Mouse (Mus musculus): ENCODE measurements around the gene Mtfr1l. TPM values are rescaled to one million over a fixed set of nuclear protein-coding genes. Genes with fewer than 3 reads are reported as not detected.

Mtfr1l gene
- total RNA-seq (2021) = 10 to 100 TPM; 82.8 to 84.5 TPM

- DNase-seq (ENCODE audit: extremely low spot score in 1 of 2, low spot score in 2 of 2) = peak; percentile 95 to 99
- intact Hi-C loops (cut with DNase I) = no loop called here
Measured at GRCm38 (mm10) chr4:134534932-134535786, at the start of gene Mtfr1l. Gene Mtfr1l, minus strand, starts transcription at chr4:134535387.

- intact Hi-C loops (cut with DNase I) = no loop called here
- DNase-seq (ENCODE audit: extremely low spot score in 1 of 2, low spot score in 2 of 2) = peak in 1 of 2 experiments; percentile 60
Measured at GRCm38 (mm10) chr4:134583513-134583912, 48.3 kb upstream of the Mtfr1l start.

GRCm38 (mm10) chr4:134581365-134581764, 46.2 kb upstream of the Mtfr1l start:
- no peak for DNase-seq (ENCODE audit: extremely low spot score in 1 of 2, low spot score in 2 of 2)
- intact Hi-C loops (cut with DNase I) = no loop called here

GRCm38 (mm10) chr4:134580351-134581148, 45.4 kb upstream of the Mtfr1l start:
- intact Hi-C loops (cut with DNase I) = no loop called here
- peak in 1 of 2 experiments; percentile 69 for DNase-seq (ENCODE audit: extremely low spot score in 1 of 2, low spot score in 2 of 2)

- no peak for DNase-seq (ENCODE audit: extremely low spot score in 1 of 2, low spot score in 2 of 2)
- intact Hi-C loops (cut with DNase I) = no loop called here
Measured at GRCm38 (mm10) chr4:134579620-134580019, 44.4 kb upstream of the Mtfr1l start.

GRCm38 (mm10) chr4:134579212-134579611, 44.0 kb upstream of the Mtfr1l start:
- no peak for DNase-seq (ENCODE audit: extremely low spot score in 1 of 2, low spot score in 2 of 2)
- intact Hi-C loops (cut with DNase I) = no loop called here

GRCm38 (mm10) chr4:134578407-134578806, 43.2 kb upstream of the Mtfr1l start:
- intact Hi-C loops (cut with DNase I) = no loop called here
- DNase-seq (ENCODE audit: extremely low spot score in 1 of 2, low spot score in 2 of 2) = no peak

- DNase-seq (ENCODE audit: extremely low spot score in 1 of 2, low spot score in 2 of 2) = no peak
- intact Hi-C loops (cut with DNase I) = no loop called here
Measured at GRCm38 (mm10) chr4:134577281-134577680, 42.1 kb upstream of the Mtfr1l start.

- no peak for DNase-seq (ENCODE audit: extremely low spot score in 1 of 2, low spot score in 2 of 2)
- intact Hi-C loops (cut with DNase I) = no loop called here
Measured at GRCm38 (mm10) chr4:134575486-134575885, 40.3 kb upstream of the Mtfr1l start.

- intact Hi-C loops (cut with DNase I) = no loop called here
- DNase-seq (ENCODE audit: extremely low spot score in 1 of 2, low spot score in 2 of 2) = no peak
Measured at GRCm38 (mm10) chr4:134572449-134573300, 37.5 kb upstream of the Mtfr1l start.

GRCm38 (mm10) chr4:134570704-134571451, 35.7 kb upstream of the Mtfr1l start:
- intact Hi-C loops (cut with DNase I) = no loop called here
- no peak for DNase-seq (ENCODE audit: extremely low spot score in 1 of 2, low spot score in 2 of 2)

- DNase-seq (ENCODE audit: extremely low spot score in 1 of 2, low spot score in 2 of 2) = no peak
- intact Hi-C loops (cut with DNase I) = no loop called here
Measured at GRCm38 (mm10) chr4:134569831-134570230, 34.6 kb upstream of the Mtfr1l start.

- intact Hi-C loops (cut with DNase I) = no loop called here
- no peak for DNase-seq (ENCODE audit: extremely low spot score in 1 of 2, low spot score in 2 of 2)
Measured at GRCm38 (mm10) chr4:134569205-134569604, 34.0 kb upstream of the Mtfr1l start.

- intact Hi-C loops (cut with DNase I) = no loop called here
- peak in 1 of 2 experiments; percentile 23 for DNase-seq (ENCODE audit: extremely low spot score in 1 of 2, low spot score in 2 of 2)
Measured at GRCm38 (mm10) chr4:134567377-134568226, 32.4 kb upstream of the Mtfr1l start.

GRCm38 (mm10) chr4:134564093-134564492, 28.9 kb upstream of the Mtfr1l start:
- DNase-seq (ENCODE audit: extremely low spot score in 1 of 2, low spot score in 2 of 2) = no peak
- intact Hi-C loops (cut with DNase I) = no loop called here

- no peak for DNase-seq (ENCODE audit: extremely low spot score in 1 of 2, low spot score in 2 of 2)
- intact Hi-C loops (cut with DNase I) = no loop called here
Measured at GRCm38 (mm10) chr4:134563624-134564023, 28.4 kb upstream of the Mtfr1l start.

GRCm38 (mm10) chr4:134562014-134562413, 26.8 kb upstream of the Mtfr1l start:
- no peak for DNase-seq (ENCODE audit: extremely low spot score in 1 of 2, low spot score in 2 of 2)
- intact Hi-C loops (cut with DNase I) = no loop called here
